Mouse (Mus musculus) kidney, postnatal 10 days (tissue): Measurements from ENCODE around the gene Plscr1.

Experiments used
- DNase-seq: peaks from one replicate; pipeline ENCODE4 v3.0.0; 2021; ENCODE audit warnings: mixed read lengths

Gene Plscr1

GRCm38 (mm10) chr9:92260481-92261159, 11.1 kb downstream of the Plscr1 start:
- no peak for DNase-seq

GRCm38 (mm10) chr9:92265719-92266118, 16.2 kb downstream of the Plscr1 start:
- DNase-seq, result no peak

DNA sequence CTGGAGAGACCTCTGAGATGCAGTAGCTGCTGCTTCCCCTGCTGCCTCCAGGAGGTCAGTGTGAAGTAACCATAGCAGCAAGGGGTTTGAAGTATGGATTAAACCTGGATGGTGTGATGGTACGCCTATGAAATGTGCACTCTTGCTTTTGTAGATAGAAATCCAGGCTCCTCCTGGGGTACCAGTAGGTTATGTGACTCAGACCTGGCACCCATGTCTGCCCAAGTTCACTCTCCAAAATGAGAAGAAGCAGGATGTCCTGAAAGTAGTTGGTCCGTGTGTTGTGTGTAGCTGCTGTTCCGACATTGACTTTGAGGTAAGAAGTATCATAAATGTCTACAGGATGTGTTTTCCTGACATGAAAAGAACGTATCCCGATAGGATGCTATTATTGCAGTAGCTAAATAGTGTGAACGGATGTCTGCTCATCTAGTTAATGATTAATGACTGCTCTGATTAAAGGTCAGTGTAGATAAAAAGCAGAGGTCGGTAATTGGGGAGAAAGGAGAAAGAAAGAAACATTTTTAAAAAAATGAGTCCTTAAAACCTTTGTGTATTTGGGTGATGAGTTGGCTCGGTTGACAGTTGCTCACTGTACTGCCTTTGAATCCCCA, 17.1 kb downstream of the Plscr1 start:
- no peak for DNase-seq

- DNase-seq, result no peak
Observed at GRCm38 (mm10) chr9:92267732-92268131, 18.2 kb downstream of the Plscr1 start.

DNA sequence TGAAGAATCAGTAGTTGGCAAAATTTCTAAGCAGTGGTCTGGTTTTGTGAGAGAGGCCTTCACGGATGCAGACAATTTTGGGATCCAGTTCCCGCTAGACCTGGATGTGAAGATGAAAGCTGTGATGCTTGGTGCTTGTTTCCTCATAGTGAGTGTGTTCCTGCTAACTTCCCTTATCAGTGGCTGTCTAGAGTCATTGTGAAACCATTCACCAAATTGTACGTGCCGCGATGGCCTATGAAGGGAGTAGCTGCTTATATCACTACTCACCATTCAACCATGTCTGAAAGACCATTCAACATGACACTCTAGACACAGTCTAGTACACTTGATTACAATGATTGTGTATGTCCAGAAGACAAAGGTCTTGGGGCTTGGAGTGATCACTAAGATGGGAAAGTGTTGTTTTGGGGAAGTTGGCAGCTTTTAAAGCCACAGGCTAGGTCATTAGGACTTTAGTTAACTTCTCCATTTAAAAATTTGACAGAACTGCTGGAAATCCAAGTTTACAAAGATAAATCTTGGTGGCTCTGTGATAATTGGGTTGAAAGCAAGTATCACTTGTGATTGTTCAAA, 20.4 kb downstream of the Plscr1 start:
- DNase-seq, result no peak

DNA sequence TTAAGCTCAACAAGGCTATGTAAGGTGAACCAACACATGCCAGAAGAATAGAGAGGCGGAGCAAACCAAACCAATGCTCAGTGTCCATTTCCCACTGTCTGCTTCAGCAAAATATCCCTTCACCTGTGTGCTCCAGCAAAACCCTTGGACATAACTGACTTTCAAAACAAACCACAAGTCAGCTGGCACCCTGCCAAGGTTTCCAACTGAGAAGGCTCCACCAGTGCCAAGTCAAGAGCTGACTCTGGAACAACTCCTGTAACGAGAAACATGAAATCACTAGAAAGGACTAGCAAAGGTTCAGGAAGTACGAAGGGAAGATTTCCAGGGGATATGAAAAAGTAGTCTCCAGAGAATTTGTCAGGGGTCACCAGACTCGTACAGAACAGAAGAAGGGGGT, 21.4 kb downstream of the Plscr1 start:
- DNase-seq, result peak; percentile 92

- DNase-seq, result no peak
Observed at GRCm38 (mm10) chr9:92272650-92273049, 23.1 kb downstream of the Plscr1 start.

GRCm38 (mm10) chr9:92273271-92273670, 23.7 kb downstream of the Plscr1 start:
- DNase-seq, result no peak

GRCm38 (mm10) chr9:92273956-92274762, 24.6 kb downstream of the Plscr1 start:
- peak; percentile 70 for DNase-seq

- DNase-seq, result peak; percentile 61
Observed at GRCm38 (mm10) chr9:92275486-92276207, 26.1 kb downstream of the Plscr1 start, which contains the start of gene Plscr2. Plscr2 (plus strand) TSS chr9:92275602.

GRCm38 (mm10) chr9:92276360-92276759, 26.8 kb downstream of the Plscr1 start:
- peak; percentile 39 for DNase-seq

DNA sequence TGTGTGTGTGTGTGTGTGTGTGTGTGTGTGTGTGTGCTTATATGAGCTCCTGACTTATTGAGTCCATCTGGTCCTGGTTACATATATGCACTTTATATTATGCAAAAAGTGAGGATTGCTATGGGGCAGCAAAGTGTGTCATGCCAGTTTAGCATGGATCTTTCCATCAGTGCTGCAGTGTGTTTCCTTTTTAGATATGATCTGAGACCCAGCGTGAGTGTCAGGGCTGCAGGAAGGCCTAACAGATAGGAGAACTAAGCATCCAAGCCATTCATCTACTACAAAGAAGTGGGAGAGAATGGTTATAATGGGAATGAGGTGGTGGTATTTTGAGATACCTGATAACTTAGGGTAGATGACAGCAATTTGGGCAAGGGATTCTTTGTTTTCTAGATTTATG, 30.5 kb downstream of the Plscr1 start:
- no peak for DNase-seq

DNA sequence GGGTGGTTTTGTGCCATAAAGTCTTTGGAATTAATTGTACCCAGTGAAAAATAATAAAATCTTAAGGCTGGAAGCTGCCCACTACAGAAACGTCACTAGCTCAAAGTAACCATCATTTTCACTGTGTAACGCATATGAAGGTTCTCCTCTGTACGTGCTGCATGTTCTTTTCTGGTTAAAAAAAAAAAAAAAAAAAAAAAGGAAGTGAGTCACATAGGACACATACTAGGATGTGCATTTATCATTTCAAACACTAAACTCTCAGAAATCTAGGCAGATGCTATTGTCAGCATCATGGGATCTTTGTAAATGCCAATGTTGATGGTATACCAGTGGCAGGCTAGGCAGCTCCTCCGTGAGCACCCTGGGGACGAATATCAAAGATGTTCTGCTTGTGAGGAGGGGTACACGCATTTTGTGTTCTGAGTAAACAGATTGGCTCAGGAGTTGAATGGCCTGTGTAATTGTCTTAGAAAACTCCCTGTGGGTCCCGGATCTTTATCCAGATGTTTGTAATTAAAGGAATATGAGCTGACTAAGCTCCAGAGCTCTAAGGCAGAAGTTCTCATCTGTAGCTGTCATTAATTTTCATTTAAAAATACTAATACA, 33.1 kb downstream of the Plscr1 start:
- no peak for DNase-seq

DNA sequence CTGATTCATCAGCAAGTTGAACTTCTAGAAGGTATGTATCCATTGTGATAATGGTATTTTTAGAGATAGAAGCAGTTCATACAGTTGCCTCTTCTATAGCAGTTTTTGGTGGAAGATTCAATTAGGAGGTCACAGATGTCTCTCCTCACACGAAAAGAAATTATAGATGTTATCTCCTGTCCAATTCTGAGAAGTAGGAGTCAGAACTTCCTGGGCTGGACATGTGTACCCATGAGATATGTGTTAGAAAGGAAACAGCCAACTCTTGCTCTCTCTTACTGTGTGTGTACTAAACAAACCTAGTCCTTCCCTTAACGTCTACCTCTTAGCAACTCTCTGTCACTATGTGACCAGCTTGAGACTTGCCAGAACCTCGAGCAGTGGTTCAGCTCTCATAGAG, 40.1 kb downstream of the Plscr1 start:
- DNase-seq, result no peak

DNA sequence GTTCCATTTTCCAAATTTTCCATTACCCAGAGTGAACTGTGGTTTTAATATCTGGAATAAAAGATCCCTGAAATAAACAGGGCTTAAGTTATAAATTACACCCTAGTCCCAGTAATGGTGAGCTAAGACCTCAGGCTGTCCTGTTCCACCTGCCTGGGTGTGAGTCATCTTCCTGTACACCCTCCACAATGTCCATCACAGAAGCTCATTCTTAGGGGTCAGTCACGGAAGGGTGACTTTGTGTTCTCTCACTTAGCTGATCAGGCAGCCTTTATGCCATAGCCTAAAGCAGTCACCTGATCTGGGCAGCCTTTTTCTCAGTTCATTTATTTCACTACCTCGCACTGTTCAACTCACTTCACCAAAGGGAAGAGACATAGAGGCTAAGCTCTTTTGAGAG, 42.6 kb downstream of the Plscr1 start:
- DNase-seq, result peak; percentile 26

GRCm38 (mm10) chr9:92292922-92293321, 43.4 kb downstream of the Plscr1 start:
- no peak for DNase-seq

- DNase-seq, result no peak
Observed at GRCm38 (mm10) chr9:92293560-92294548, 44.3 kb downstream of the Plscr1 start.

DNA sequence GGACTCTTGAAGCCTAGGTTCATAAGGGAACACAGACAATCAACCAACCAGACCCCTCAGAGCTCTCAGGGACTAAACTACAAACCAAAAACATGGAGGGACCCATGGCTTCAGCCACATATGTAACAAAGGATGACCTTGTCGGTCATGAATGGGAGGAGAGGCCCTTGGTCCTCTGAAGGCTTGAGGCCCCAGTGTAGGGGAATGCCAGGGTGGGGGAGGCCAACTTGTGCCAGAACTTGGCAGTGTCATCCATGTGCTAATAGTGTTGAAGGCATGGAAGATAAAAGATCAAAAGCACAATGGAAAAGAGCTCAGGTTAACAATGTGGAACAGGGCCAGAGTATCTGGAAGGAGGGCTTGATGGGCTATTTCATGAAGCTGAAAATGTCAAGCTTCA, 48.7 kb downstream of the Plscr1 start:
- no peak for DNase-seq

GRCm38 (mm10) chr9:92301213-92301612, 51.7 kb downstream of the Plscr1 start:
- no peak for DNase-seq

DNA sequence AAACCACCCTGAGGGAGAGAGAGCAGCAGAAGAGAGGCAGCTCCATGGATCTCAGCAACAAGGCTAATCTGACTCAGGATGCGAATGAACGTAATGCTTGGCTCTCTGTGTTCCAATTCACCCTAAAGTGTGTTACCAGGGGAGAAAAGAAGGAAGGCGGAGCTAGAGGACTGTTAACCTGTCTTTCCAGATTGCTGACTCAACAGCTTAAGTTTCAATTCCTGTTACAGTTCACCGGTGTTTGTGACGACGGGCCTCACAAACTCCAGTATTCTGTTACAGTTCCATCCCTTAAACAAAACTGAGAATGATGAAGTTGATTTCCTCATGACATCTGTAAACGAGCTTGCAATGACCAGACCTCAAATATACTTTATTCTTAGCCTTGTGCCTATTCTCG, 55.5 kb downstream of the Plscr1 start:
- DNase-seq, result no peak

GRCm38 (mm10) chr9:92305620-92306220, 56.2 kb downstream of the Plscr1 start:
- no peak for DNase-seq
